Mouse (Mus musculus) spleen, adult 2 months (tissue): ENCODE measurements around the gene Megf11.

Source experiments
- CTCF ChIP-seq: fragments of 200-500 bp; IDR thresholded peaks from 2 replicates; pipeline ENCODE4 v1.5.1; 2011; ENCODE audit warnings: mild to moderate bottlenecking, inconsistent platforms; ENCODE audit not compliant: insufficient read depth, insufficient read length, insufficient replicate concordance; ENCODE audit errors: extremely low read depth
- POLR2A ChIP-seq: fragments of 200-500 bp; IDR thresholded peaks from 2 replicates; pipeline ENCODE4 v1.6.1; 2011; ENCODE audit warnings: low read depth, low read length, inconsistent platforms

GRCm38 (mm10) chr9:64498929-64499328 lies 113.5 kb downstream of the Megf11 start:
- TF ChIP-seq CTCF, result no peak
- TF ChIP-seq POLR2A, result no peak
